Mouse (Mus musculus): ENCODE results near the gene Satl1. TPM values are rescaled to one million over a fixed set of nuclear protein-coding genes. Genes with fewer than 3 reads are reported as not detected.
"Not testable (repeated sequence)": the region's sequence is repeated elsewhere in the genome, so short reads cannot be mapped to it uniquely, and the experiment has no call there.

The Satl1 gene
- not detected for total RNA-seq (2021)
- long read RNA-seq, experiment 1: 0 reads
- long read RNA-seq, experiment 2: 0 reads

GRCm38 (mm10) chrX:112406679-112407078 lies at the start of gene Satl1:
Satl1 (minus strand) TSS chrX:112406779.
- no peak within 1 kb of the TSS for H3K27ac ChIP-seq
- no peak for TF ChIP-seq CTCF (IDR thresholded peaks at IDR 0.05)
- no peak within 1 kb of the TSS for H3K4me3 ChIP-seq
- DNase-seq: no peak
- intact Hi-C loops (cut with DNase I): no loop called here

DNA sequence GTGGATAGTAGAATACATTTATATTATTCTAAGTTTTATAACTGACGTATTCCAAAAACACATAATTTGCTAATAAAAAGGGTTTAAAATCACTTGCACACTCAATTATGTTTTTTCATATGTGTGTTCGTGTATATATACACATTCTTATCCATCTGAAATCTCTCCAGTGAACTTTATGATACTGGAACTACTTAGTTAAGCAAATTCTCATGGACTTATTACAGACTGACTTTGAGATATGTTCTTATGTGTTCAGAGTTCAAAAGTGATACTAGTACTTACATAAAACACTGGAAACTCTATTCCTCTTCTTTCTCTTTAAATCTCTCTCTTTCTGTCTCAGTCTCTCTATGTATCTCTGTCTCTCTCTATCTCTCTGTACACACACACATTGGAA lies 31.5 kb upstream of the Satl1 start:
- no peak for DNase-seq
- intact Hi-C loops (cut with DNase I): no loop called here
- Histone ChIP-seq H3K4me3 (no peak overlapping the region), H3K27ac (no peak overlapping the region)
- no peak for TF ChIP-seq CTCF (IDR thresholded peaks at IDR 0.05)

- Histone ChIP-seq H3K27ac (no peak overlapping the region), H3K4me3 (no peak overlapping the region)
- no peak for TF ChIP-seq CTCF (IDR thresholded peaks at IDR 0.05)
- no peak for DNase-seq
- intact Hi-C loops (cut with DNase I): no loop called here
These were observed 31.0 kb upstream of the Satl1 start for GRCm38 (mm10) chrX:112437580-112437979.

DNA sequence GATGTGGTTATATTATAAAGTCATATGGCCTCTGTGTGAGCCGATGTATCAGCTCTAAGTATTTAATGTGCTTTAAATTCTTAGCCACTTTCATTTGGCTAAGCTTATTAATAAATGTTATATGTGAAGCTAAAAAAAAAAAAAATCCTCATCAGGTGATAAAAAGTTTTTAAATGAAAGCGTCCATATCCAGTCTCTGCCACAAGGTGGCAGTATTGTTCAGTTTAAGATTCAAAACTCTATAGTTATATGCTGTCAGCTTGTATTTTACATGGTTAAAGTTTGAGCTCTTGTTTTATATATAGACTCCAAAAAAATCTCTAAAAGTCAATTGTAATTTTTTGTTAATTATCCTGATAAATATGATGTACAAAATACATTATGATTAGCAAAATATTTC lies 16.4 kb upstream of the Satl1 start:
- DNase-seq, H3K27ac ChIP-seq, H3K4me3 ChIP-seq: not testable (repeated sequence)
- TF ChIP-seq CTCF (IDR thresholded peaks at IDR 0.05): peak; percentile 68
- intact Hi-C loops (cut with DNase I): loop anchor here (5.0 kb wide), 1 partner anchor 479 kb away; no protein-coding TSS in a partner anchor

- intact Hi-C loops (cut with DNase I): no loop called here
- Histone ChIP-seq H3K27ac (no peak overlapping the region), H3K4me3 (no peak overlapping the region)
- no peak for TF ChIP-seq CTCF (IDR thresholded peaks at IDR 0.05)
- DNase-seq: no peak
These were observed 5.7 kb upstream of the Satl1 start for GRCm38 (mm10) chrX:112412309-112412708.

GRCm38 (mm10) chrX:112370577-112371410 lies 35.8 kb downstream of the Satl1 start:
- H3K4me3 ChIP-seq; intact Hi-C loops (cut with DNase I); H3K27ac ChIP-seq: not testable (repeated sequence)
- peak; percentile 17 for DNase-seq

DNA sequence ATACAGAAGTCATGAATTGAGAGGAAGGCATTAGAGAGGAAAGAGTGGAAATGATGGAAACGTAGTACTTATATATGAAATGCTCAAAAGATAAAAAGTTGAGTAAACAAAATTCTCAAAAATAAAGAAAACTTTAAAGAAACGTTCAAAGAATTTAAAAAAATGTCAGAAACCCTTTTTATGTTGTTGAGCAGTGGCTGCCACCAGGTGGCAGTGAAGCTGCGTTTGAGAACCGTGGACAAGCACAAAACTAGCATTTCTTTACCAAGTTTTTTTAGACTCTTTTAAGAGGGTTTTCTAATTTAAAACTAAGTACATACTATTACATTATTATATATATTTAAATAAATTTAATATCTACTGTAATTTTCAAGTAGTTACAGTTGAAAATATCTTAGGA lies 38.2 kb downstream of the Satl1 start:
- DNase-seq: no peak
- Histone ChIP-seq H3K27ac (no peak overlapping the region), H3K4me3 (no peak overlapping the region)
- intact Hi-C loops (cut with DNase I): no loop called here
- peak; percentile 50 for TF ChIP-seq CTCF (IDR thresholded peaks at IDR 0.05)

DNA sequence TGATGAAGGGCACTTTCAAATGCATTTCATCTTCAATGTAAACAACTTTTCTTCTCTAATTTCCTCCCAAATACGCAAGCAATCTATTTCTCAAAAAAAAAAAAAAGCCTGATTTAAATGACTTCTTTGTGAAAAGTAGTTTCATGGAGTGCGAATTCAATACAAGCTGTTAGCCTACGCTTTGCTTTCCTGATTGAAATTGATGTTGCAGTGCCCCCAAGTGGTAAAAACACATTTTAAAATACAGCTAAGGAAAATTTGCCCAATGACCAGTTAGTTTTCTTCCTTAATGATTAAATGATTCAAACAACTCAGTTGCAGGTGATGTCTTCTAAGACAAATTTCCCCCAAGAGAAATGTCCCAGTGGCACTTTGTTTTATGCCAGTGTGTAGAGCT lies 58.2 kb downstream of the Satl1 start:
- Histone ChIP-seq H3K4me3 (no peak overlapping the region), H3K27ac (no peak overlapping the region)
- intact Hi-C loops (cut with DNase I): loop anchor here (2.0 kb wide), 1 partner anchor 432 kb away; no protein-coding TSS in a partner anchor
- TF ChIP-seq CTCF (IDR thresholded peaks at IDR 0.05): peak; percentile 65
- no peak for DNase-seq

DNA sequence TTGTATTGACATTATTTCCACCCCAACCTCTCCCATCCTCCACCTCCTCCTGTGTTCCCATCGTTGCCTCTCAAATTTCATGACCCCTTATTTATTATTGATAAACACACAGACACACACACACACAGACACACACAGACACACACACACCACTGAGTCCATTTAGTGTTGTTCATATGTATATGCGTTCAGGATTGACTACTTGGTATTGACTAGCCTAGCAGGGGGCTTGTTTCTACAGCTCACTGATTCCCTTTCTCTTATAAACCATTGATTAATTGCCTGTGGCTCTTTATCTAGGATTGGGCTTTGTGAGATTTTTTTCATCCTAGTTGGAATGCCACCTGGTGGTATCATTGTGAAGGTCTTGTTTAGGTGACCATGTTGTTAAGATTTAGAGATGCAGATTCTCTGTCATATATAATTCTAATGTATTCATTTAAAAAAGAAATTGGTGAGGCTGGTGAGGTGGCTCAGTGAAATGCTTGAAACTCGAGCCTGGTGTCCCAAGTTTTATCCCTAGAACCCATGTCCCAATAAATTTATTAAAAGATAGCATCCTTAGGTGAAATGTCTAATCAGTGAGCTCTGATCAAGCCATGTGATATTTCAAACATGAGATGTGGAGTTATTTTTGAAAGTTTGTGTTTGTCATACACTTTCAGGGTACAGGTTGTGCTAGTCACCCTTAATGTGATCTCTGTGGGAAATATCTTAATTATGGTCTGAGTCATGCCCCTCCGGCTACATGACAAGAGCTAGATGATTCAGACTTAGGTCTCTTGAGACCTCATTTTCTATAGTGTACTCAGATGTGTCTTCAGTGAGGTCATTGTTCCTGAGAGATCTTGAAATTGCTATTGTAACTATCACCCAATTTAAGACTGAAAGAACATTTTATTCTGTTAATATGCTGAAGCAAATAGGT lies 58.8 kb downstream of the Satl1 start:
- peak; percentile 17; the same call in 1 of the 2 replicates for TF ChIP-seq CTCF (IDR thresholded peaks at IDR 0.05)
- no peak for DNase-seq
- intact Hi-C loops (cut with DNase I): loop anchor here (2.0 kb wide), 1 partner anchor 431 kb away; no protein-coding TSS in a partner anchor

GRCm38 (mm10) chrX:112339486-112339885 lies 67.1 kb downstream of the Satl1 start:
- Histone ChIP-seq H3K4me3 (no peak overlapping the region), H3K27ac (peak overlapping the region; percentile 51; the same call in 1 of the 2 replicates)
- peak; percentile 16 for DNase-seq
- intact Hi-C loops (cut with DNase I): no loop called here
- no peak for TF ChIP-seq CTCF (IDR thresholded peaks at IDR 0.05)

More for the DNA sequence above, 58.8 kb downstream of the Satl1 start:
- Histone ChIP-seq H3K4me3 (no peak overlapping the region), H3K27ac (no peak overlapping the region)

Other genes with a start within 250 kb of the Satl1 start
- not detected for gene 4933403O08Rik, start 167.7 kb downstream of the Satl1 start, total RNA-seq (2021)
- 10 to 100 TPM; 39.3 to 53.6 TPM for gene Apool, start 95.4 kb downstream of the Satl1 start, total RNA-seq (2021)
- gene 2010106E10Rik, start 88.5 kb upstream of the Satl1 start, total RNA-seq (2021): not detected
- gene Zfp711, start 193.7 kb upstream of the Satl1 start, total RNA-seq (2021): under 1 TPM in 1 of 2 experiments, not detected in 1; 0.11 TPM

All from gastrocnemius, adult 2 months (tissue).